Mouse (Mus musculus): ENCODE data around the gene Gabra1.
A peak's percentile ranks its signal among the peaks of the same experiment; 100 is the strongest.

Gabra1 gene

GRCm38 (mm10) chr11:42182825-42183152 is at the start of gene Gabra1:
Gene Gabra1 (minus strand): TSS chr11:42182930.
- DNase-seq, result peak; percentile 54

GRCm38 (mm10) chr11:42181973-42182824 is 531 bp downstream of the Gabra1 start:
- peak; percentile 75 for DNase-seq

GRCm38 (mm10) chr11:42181426-42181825 is 1.3 kb downstream of the Gabra1 start:
- peak; percentile 18 for DNase-seq

- DNase-seq, result no peak
Measured at GRCm38 (mm10) chr11:42179535-42179934, 3.2 kb downstream of the Gabra1 start.

- DNase-seq, result no peak
Measured at GRCm38 (mm10) chr11:42178296-42178695, 4.4 kb downstream of the Gabra1 start.

DNA sequence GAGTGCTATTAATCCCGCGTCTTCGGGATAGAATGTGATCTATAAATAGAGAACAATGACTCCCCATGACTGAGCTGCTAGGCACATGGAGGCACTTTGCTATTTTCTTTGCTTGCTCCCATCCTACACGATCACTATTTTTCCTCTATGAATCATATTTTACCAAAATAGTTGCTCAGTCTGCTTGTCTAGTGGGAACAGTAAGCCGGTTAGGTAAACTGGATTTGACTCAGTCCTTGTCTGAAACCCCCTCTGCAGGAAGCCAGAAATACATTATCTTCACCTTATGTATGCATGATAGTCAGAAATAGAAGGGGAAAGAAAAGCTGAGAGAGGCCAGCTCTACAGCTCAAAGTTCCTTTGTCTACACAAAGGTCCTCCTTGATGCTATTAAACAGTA is 31.3 kb downstream of the Gabra1 start:
- no peak for DNase-seq

DNA sequence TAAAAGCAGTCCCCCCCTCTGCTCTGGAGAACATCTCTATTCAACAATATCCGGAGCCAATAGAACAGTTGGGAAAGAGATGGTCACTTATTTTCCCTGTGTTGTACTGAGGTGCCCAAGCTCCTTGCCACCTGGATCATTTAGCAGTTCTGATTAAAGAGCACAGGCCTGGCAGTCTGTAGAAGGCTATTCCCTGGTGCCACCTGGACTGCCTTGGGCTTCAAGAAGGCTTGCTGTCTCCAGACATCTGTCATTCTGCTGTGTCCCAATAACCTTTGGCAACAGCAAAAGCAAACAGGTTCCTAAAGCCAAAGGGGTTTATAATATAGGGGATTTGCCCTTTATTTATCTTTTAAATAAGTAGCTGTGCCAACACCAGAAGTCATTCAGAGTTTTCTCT is 65.8 kb downstream of the Gabra1 start:
- DNase-seq, result no peak

DNA sequence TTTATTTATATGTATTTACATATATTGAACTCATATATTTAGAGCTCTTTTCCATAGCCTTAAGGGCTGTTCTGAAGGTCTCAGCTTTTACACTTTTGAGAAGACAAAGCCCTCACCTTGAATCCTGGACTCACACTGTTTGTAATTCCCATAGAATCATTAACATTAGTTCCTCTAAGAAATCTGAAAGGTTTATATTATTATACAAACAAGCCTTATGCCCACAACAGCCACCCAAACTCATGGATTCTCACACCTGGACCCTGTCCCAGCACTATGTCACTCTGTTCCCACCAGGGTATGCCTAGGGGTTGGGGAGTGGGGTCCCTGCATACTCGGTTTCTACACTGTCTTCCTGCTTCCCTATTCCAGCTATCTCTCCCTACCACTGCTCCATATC is 72.7 kb downstream of the Gabra1 start:
- DNase-seq, result no peak

GRCm38 (mm10) chr11:42109627-42110026 is 73.1 kb downstream of the Gabra1 start:
- no peak for DNase-seq

DNA sequence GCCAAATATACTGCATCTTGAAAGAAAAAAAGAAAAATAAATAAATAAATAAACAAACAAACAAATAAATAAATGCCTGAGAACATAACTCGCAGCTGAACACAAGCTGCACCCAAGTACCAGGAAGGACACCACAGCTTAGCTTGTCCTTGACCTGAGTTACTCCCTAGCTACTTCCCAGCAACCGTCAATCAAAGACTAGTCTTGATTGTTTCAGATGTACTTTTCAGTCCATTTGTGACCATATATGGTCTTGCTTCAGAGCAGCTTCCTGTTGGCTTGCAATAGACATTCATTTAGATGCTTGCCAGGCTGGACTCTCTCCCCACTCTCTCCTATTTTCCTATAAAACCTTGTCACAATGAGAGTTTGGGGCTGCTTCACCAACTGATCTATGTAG is 87.2 kb downstream of the Gabra1 start:
- DNase-seq, result no peak

All from embryo, embryonic 11 days (tissue).